Comparison of ENCODE assay signal across 9 mouse cellular contexts in genomic region chr11:8534893-8535292, GRCm38 (mm10).
DNase-seq lines count a peak whose midpoint lies in the region; ATAC-seq lines count a peak whose summit lies in the region.
"Had no signal": no experiment of that assay in that cellular context is flagged by ENCODE, and none has a peak within 500 bp of the region (broad histone marks: within the 10 kb centered on the region; RNA-seq: fewer than 3 reads in every experiment).

No protein-coding gene starts in this region.

- no peak for ATAC-seq in embryonic facial prominence, embryonic 11.5 days (replicated peaks; ENCODE audit: insufficient number of reproducible peaks, low FRiP score, low TSS enrichment, low read depth)
- peak; percentile 38; the same call in 1 of the 2 replicates for ATAC-seq in hindbrain, embryonic 11.5 days (ENCODE audit: low FRiP score)

- H3K36me3 ChIP-seq in embryonic facial prominence, embryonic 11.5 days (replicated peaks; ENCODE audit: control insufficient read depth, insufficient read depth, low read depth, low read length) = peaks cover 2% of the 10 kb centered on the region; the same call in 1 of the 2 replicates
- H3K36me3 ChIP-seq in hindbrain, embryonic 11.5 days (ENCODE audit: control insufficient read depth, insufficient read depth, low read length) = no peaks in the 10 kb centered on the region

- no peak overlapping the region for H3K4me3 ChIP-seq in embryonic facial prominence, embryonic 11.5 days (ENCODE audit: low read depth, low read length)
- H3K4me3 ChIP-seq in hindbrain, embryonic 11.5 days (ENCODE audit: low read depth, low read length) = no peak overlapping the region
- H3K4me3 ChIP-seq: heart, embryonic 15.5 days had no signal

- H3K27ac ChIP-seq in embryonic facial prominence, embryonic 11.5 days (replicated peaks; ENCODE audit: low read depth, low read length) = no peak overlapping the region
- H3K27ac ChIP-seq in hindbrain, embryonic 11.5 days (ENCODE audit: low read depth, low read length) = no peak overlapping the region
- H3K27ac ChIP-seq: heart, embryonic 15.5 days had no signal

- no peaks in the 10 kb centered on the region; the same call in 1 of the 2 replicates for H3K4me1 ChIP-seq in embryonic facial prominence, embryonic 11.5 days (ENCODE audit: control insufficient read depth, insufficient read depth, low read length)
- H3K4me1 ChIP-seq in hindbrain, embryonic 11.5 days (replicated peaks; ENCODE audit: control insufficient read depth, insufficient read depth, low read length) = no peaks in the 10 kb centered on the region

- 26% methylated on average over 4 of the region's 4 CpGs for WGBS in embryonic facial prominence, embryonic 11.5 days
- WGBS in hindbrain, embryonic 11.5 days = 26% methylated on average over 4 of the region's 4 CpGs

- no peaks in the 10 kb centered on the region for H3K9me3 ChIP-seq in embryonic facial prominence, embryonic 11.5 days (replicated peaks; ENCODE audit: control insufficient read depth, low read length)
- no peaks in the 10 kb centered on the region for H3K9me3 ChIP-seq in hindbrain, embryonic 11.5 days (ENCODE audit: control insufficient read depth, low read length)
- H3K9me3 ChIP-seq: heart, embryonic 15.5 days had no signal

- DNase-seq in ES-CJ7 (ENCODE audit: low read depth, low spot score) = peak; percentile 74
- peak; percentile 81 for DNase-seq in adrenal gland, postnatal 14 days
- DNase-seq in embryonic facial prominence, embryonic 11.5 days (ENCODE audit: low spot score) = peak; percentile 68
- peak; percentile 75 for DNase-seq in hindbrain, embryonic 11.5 days (ENCODE audit: low spot score)
- DNase-seq in layer of hippocampus, adult 9-11 months = peak; percentile 58
- DNase-seq in lung, postnatal 25 days (ENCODE audit: low spot score) = peak; percentile 68
- DNase-seq in right cerebral cortex, postnatal 10 days (ENCODE audit: low spot score in 2 of 2) = peak; percentile 76 to 83
- peak; percentile 41 for DNase-seq in yolk sac, embryonic 10.5 days (ENCODE audit: low spot score)

- no peak overlapping the region for H3K9ac ChIP-seq in embryonic facial prominence, embryonic 11.5 days (replicated peaks; ENCODE audit: low read length)
- H3K9ac ChIP-seq in hindbrain, embryonic 11.5 days (ENCODE audit: low read depth, low read length) = no peak overlapping the region
- H3K9ac ChIP-seq: heart, embryonic 15.5 days had no signal

- no peaks in the 10 kb centered on the region for H3K27me3 ChIP-seq in embryonic facial prominence, embryonic 11.5 days (ENCODE audit: control insufficient read depth, insufficient read depth, low read length)
- H3K27me3 ChIP-seq in hindbrain, embryonic 11.5 days (ENCODE audit: control insufficient read depth, insufficient read depth, low read length) = no peaks in the 10 kb centered on the region
- H3K27me3 ChIP-seq: heart, embryonic 15.5 days had no signal

- no peak overlapping the region for H3K4me2 ChIP-seq in embryonic facial prominence, embryonic 11.5 days (ENCODE audit: low read depth, low read length)
- no peak overlapping the region for H3K4me2 ChIP-seq in hindbrain, embryonic 11.5 days (replicated peaks; ENCODE audit: low read depth, low read length)
- H3K4me2 ChIP-seq: heart, embryonic 15.5 days had no signal
